Mouse (Mus musculus): ENCODE measurements around the gene Gm49403.
"Not testable (repeated sequence)": the region's sequence is repeated elsewhere in the genome, so short reads cannot be mapped to it uniquely, and the experiment has no call there.

Gm49403 gene

DNA sequence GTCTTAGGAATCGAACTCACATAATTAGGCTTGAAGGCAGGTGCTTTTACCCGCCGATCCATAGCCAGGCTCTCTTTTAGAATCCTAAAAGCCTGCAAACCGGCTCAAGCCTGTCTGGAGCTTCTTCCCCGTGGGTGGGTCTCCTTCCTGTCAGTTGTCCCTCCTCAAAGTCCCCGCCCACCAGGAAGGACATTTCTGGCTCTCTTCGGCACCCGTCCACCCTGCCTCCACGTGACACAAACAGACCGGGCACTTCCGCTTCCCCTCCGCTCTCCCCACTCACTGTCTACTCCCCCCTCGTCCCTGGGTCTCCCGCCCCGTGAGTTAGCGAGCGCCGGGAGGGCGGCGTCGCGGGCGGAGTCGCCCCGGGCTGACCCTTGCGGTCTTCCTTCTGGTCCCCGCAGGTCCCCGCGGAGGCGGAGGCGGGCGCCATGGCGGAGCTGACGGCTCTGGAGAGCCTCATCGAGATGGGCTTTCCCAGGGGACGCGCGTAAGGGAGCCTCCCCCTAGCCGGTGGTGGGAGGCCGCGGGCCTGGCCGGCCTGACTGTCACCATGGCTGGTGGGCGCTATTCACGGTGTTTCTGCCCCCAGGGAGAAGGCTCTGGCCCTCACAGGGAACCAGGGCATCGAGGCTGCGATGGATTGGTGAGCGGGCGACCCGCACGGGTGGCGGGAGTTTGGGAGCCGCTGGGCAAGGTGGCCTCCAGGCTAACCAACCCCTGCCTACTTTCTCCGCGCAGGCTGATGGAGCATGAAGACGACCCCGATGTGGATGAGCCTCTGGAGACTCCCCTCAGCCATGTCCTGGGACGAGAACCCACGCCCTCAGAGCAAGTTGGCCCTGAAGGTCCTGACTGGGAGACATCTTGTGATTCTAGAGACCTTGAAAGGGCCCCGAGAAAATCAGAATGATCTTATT lies 12.2 kb upstream of the Gm49403 start, which contains the start of gene Ubxn1:
Gene Ubxn1 (plus strand): TSS at position 230 of the 920 bp plus-strand sequence.
- DNase-seq (ENCODE audit: extremely low read depth, low read depth, low spot score): peak; percentile 86

DNA sequence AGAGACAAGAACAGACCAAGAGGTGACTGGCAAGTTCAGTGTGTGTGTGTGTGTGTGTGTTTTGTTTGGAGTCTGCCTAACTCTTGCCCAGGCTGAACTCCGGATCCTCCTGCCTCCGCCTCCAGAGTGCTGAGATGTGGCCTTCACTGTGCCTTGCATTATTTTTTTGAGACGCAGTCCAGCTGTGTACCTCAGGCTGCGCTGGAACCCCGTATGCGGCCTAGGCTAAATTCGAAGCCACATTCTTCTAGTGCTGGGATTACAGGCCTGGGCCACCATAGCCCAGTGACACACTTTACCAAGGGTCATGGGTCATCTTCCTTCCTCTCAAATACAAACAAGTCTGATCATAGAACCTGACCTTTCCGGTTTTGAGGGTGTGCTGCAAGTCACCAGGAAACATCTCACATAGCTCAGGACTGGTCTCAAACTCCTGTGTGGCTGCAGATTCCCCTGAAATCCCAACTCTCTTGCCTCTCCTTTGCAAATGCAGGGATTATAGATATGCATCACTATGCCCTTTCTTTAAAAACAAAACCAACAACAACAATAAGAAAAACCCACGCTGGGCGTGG lies 11.4 kb upstream of the Gm49403 start:
- no peak for DNase-seq (ENCODE audit: extremely low read depth, low read depth, low spot score)

DNA sequence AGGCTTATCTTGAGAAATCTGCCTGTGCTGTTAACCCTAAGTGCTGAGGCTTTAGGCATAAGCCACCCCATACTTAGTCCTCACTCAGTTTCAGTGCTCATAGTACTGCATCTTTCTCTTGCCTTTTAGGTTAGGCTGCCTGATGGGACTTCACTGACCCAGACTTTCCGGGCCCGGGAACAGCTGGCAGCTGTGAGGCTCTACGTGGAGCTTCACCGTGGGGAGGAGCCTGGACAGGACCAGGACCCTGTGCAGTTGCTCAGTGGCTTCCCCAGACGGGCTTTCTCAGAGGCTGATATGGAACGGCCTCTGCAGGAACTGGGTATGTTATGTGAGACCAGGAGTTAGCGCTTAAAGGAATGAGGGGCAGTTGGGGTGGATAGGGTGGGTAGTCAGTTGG lies 8.7 kb upstream of the Gm49403 start:
- DNase-seq (ENCODE audit: extremely low read depth, low read depth, low spot score): no peak

DNA sequence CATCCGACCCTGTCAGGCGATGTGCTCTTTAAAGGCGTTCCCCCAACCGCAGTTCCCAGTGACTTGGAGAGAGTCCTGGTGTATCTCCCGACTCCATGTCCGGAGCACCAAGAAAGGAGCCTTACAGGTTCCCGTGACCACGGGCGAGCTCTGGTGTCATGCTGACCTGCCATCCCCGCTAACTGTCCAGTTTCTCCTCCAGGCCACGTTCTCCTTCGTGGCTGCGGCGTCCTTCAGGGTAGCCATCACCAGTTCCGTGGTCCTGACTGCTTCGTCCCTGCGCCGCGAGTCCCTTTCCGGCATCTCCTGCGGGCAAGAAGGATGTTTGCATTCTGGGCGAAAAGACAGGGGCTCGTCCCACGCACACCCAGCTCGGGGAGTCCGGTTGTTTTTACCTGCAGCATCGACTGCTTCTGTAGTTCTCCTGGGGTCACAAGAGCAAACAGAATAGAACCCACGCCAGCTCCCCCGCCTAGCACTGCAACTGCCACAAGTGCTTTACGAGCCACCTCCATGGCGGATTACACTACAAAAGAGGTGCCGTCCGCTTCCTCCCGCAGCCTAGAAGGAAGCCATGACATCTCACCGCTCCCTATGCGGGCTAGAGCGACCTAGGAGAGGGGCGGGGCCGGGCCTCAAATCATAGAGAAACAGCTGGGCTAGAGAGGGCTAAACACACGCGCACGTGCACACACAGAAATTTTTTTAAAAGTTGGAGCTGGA lies 3.3 kb upstream of the Gm49403 start, which contains the start of gene Uqcc3:
Gene Uqcc3 (minus strand): TSS at position 613 of the 723 bp plus-strand sequence.
- no peak for DNase-seq (ENCODE audit: extremely low read depth, low read depth, low spot score)

DNA sequence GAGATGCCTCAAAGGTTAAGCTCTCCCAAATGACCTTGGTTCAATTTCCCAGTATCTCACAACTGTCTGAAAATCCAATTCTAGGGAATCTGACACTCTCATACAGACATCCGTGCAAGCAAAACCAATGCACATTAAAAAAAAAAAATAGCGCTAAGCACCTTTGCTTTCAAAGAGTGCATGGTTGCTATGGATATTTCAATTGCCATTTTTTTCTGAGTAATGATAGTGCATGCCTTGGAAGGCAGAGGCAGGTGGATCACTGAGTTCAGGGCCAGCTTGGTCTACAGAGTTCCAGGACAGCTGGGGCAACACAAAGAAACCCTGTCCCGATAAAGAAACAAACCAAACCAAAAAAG lies 2.7 kb upstream of the Gm49403 start:
- no peak for DNase-seq (ENCODE audit: extremely low read depth, low read depth, low spot score)

DNA sequence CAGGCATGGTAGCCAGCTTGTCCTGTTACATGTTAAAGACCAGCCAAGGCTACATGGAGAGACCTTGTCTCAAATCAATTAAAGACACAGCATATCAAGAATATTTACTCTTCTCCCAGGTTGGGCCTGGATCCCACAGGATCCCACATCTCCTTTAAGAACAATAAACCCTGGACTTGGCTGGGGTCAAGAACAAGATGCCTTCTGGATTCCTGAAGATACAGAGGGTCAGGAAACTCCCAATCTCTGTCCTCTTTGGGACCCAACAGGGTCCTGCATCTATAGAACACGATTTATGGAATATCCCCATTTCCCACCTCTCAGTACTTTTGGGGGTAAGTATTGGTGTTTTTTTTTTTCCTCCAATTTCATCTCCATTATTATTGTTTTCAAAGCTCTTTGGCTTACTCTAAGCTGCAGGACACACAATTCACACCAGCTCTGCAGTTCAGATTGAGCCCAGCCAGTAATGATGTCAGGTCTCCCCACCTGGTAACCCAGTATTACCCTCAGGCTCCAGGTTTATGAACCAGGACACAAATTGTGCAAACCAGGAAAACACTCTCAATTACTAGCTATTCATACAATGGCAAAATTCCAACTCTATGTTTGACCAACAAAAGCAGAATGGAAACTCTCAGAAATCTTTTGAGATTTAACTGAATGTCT lies 3.3 kb downstream of the Gm49403 start:
- no peak for DNase-seq (ENCODE audit: extremely low read depth, low read depth, low spot score)

DNA sequence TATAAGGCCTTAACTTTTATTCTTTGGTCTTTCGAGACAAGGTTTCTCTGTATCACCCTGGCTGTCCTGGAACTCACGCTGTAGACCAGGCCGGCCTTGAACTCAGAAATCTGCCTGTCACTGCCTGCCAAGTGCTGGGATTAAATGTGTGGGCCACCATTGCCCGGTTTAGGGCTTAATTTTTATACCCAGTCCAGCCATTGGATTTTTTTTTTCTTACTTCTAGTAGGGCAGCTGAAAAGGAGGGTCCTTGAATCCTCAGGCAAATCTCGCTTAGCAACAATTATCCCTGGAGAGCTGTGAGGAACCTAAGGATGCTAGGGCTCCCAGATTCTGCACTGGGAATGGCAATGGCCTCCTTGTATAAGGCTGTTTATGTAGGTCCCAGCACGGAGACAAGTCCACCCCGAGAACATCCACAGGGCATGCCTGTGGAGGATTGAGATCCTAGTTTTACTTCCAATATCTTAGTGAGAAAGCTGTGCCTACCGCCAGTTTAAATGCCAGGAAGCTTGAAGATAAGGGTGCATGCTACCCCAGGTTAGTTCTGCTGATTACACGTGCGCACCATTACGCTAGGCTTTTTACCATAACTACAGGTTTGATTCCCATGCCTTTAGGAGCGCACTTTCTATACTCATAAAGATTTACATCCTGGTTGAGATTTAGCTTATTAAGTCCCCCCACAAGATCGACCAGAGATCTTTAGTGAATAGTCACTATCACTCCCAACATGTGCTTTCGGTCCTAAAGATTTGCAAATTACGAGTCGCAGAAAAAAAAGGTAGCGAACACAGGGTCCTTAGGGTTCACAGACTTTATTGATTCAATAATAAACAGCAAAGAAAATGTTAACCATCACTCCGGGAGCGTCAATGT lies 4.1 kb downstream of the Gm49403 start:
- no peak for DNase-seq (ENCODE audit: extremely low read depth, low read depth, low spot score)

DNA sequence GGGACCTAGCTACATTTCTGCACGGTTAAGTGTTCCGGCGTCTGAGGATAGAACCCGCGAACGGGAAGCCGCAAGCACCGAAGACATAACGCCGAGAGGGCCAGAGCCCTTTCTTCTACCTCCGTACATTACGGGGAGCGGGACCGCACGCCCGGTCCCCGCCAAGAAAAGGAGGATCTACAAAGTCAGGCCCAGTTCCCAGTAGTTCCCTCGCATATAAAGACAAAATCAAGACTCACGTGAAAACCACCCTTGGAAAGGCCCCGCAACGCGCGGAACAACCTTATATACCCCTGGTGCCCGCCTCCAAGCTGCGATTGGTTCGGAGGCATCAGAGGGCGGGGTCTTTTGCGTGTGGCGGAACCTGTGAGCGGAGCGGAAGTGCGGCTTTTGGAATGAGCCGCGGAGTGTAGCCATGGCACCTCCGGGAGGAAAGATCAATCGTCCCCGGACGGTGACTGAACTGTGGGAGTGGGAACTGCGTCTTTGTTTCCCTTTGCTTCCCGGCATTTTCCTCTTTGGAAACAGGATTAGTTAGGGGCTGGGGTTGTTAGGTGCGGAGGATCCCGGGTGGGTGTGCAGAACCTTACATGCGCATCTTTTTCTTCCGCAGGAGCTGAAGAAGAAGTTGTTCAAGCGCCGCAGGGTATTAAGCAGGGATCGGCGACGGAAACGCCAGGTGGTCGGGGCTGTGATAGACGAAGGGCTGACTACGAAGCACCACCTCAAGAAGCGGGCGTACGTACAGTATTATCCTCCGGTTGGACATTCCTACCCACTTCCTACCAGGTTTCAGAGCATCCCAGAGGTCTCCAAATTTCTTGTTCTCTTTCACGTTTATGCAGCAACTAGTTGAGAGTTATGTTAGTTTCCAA lies 5.0 kb downstream of the Gm49403 start, which contains the start of the genes 1810009A15Rik and Gm49416:
Gene 1810009A15Rik (plus strand): TSS at position 343 of the 875 bp plus-strand sequence.
Gene Gm49416 (plus strand): TSS at position 416 of the 875 bp plus-strand sequence.
- DNase-seq (ENCODE audit: extremely low read depth, low read depth, low spot score): no peak

DNA sequence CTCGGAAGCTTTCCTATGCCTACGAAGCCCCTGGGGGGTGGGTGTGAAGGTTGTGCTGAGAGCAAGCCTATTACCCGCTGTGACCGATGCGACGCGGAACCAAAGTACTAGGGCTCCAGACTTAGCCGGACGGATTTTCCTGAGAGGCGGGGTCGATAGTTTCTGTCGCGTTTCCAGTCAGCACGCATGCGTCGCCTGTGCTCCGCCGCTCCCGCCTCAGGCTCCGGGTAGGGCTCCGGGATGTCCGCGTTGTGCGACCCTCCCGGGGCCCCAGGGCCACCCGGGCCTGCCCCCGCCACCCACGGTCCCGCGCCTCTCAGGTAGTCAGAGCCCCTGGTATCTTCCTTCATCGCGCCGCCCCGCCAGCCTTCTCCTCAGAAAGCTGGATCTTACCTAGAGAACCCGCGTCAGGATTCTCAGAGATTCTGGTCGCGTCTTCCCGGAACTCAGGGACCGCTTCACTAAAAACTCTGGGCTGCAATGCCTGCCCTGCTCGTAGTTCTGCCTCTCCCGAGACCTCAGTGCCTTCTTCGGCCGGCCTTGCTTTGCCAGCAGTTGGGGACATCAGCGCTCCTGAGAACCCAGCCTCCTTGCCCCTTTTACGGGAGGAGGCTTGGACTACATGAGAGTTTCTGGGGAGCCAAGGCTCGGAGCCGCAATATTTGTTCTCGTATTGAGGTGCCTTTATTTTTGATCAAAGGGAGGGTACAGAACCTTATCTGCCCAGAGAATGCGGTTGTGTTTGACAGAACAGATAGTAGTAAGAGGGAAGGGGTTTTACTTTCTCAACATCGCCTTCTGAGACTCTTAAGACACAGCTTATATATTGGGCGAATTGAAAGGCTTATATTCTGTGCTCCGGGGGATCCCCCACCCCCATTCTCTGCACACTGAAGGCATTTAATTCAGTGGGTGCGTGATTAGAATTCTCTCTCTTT lies 9.4 kb downstream of the Gm49403 start, which contains the start of gene Ints5:
Gene Ints5 (plus strand): TSS at position 177 of the 938 bp plus-strand sequence.
- no peak for DNase-seq (ENCODE audit: extremely low read depth, low read depth, low spot score)

DNA sequence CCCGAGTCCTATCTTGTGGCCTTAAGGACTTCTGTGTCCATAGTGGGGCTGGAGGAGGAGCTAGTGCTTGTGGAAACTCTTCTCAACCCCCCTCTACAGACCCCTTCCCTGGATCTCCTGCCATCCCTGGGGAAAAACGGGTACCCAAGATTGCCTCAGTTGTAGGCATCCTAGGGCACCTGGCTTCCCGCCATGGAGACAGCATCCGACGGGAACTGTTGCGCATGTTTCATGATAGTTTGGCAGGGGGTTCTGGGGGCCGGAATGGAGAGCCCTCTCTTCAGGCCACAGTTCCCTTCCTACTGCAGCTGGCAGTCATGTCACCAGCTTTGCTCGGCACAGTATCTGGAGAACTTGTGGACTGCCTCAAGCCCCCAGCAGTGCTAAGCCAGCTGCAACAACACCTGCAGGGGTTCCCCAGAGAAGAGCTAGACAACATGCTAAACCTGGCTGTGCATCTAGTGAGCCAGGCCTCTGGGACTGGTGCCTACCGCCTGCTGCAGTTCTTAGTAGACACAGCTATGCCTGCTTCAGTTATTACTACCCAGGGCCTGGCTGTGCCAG lies 11.7 kb downstream of the Gm49403 start:
- no peak for DNase-seq (ENCODE audit: extremely low read depth, low read depth, low spot score)

DNA sequence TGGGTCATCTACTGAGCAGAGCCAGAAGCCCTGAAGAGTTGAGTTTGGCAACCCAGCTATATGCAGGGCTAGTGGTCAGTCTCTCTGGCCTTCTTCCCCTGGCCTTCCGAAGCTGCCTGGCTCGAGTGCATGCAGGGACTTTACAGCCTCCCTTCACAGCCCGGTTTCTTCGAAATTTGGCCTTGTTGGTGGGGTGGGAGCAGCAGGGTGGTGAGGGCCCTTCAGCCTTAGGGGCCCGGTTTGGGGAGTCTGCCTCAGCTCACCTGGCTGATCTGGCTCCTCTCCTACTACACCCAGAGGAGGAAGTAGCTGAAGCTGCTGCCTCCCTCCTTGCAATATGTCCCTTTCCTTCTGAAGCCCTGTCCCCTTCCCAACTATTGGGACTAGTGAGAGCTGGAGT lies 12.5 kb downstream of the Gm49403 start:
- DNase-seq (ENCODE audit: extremely low read depth, low read depth, low spot score): not testable (repeated sequence)

DNA sequence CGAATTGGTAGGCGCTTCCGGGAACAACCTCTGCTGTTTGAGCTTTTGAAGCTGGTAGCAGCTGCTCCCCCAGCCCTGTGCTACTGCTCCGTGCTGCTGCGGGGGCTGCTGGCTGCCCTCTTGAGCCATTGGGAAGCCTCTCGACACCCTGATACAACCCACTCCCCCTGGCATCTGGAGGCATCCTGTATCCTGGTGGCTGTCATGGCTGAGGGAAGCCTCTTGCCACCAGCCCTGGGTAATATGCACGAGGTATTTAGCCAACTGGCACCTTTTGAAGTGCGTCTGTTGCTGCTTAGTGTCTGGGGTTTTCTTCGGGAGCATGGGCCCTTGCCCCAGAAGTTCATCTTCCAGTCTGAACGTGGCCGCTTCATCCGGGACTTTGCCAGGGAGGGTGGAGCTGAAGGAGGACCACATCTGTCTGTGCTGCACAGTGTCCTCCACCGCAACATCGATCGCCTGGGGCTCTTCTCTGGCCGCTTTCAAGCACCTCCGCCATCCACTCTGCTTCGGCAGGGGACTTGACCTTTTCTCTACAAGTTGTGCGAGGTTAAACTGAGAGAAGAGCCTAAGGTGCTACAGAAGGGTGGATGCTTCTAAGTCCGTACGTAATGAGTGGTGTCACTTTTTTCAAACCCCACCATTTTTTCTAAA lies 13.6 kb downstream of the Gm49403 start:
- DNase-seq (ENCODE audit: extremely low read depth, low read depth, low spot score): not testable (repeated sequence)

DNA sequence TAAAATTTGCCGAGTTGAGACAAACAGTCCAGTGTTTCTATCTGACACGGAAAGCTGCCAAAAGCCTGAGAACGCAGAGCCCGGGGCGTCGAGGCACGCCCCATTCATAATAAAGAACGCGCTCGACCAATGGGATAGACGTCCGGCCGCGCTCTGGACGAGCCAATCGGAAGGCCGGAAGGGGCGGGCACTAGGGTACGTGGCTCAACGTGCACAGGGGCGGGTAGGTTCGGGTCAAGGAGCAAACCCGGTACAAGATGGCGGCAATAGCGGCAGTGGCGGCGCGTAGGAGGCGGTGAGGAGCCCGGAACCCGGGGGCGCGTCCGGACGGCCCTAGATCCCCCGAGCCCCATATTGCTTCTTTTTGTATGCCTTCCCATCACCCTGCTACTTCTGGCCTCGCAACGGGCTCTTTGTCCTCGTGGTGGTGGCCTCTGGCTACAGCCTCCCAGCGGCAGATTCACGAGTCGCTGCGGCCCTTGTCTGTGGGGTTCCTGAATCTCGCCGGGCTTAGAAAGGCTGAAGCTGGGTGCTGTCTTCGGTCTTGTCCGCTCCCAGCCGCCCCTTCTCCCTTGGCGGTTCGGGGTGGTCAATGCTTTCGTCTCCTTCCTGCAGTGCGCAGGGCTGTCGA lies 14.2 kb downstream of the Gm49403 start, which contains the start of gene Ganab:
Gene Ganab (plus strand): TSS at position 207 of the 631 bp plus-strand sequence.
- no peak for DNase-seq (ENCODE audit: extremely low read depth, low read depth, low spot score)

DNA sequence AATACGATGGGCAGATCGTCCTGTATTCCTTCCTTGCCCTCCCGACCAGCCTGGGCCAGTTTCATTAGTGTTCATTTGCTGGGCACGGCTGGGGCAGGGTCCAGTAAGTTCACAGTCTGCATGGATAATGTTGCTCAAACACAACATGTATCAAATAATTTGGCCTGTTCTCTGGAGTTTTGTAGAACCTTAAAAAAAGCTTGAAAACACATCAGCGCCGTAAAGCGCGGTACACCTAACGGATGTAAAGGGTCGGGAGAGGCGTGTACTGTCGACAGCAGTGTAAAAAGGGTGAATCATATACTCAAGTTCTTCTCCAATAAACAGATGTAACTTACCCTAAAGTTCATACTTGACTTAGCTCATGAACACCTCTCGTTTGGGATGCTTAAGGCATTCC lies 14.8 kb downstream of the Gm49403 start:
- no peak for DNase-seq (ENCODE audit: extremely low read depth, low read depth, low spot score)

DNA sequence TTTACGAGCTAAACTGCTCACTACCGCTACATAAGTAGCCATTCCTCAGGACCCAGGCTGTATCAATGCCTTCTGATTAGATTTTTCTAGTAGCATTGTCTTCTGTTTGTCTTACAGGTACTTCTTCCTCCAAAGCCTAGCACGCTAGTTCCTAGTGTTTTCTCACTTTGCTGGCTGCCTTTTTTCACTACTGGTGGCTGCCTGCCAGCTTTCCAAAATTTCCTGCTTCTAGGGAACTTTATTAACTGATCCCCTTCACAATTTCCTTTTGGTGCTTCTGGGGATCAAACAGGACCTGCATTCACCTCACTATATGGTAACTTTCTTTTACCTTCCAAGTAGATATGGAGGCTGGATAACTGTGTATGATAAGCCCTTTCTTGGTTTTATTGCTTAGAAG lies 15.3 kb downstream of the Gm49403 start:
- DNase-seq (ENCODE audit: extremely low read depth, low read depth, low spot score): no peak

DNA sequence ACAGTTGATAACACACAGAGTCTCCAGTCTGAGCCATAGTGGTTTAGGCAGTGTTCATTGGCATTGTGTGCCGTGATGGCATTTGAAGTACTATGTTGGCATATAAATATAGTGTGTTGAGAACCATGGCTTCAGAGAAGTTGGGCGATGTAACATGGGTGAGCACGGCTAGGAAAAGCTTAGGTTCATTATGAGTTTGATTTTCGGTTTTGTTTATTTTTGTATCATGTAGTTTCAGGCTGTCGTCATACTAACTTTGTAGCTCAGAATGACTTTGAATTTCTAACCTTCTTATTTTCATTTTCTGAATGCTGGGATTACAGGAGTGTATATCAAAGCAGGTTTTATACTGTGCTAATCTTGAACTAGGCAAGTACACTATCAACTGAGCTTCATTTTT lies 19.7 kb downstream of the Gm49403 start:
- no peak for DNase-seq (ENCODE audit: extremely low read depth, low read depth, low spot score)
